Mouse (Mus musculus) lung, postnatal 10 days (tissue): ENCODE results near the gene Zbtb7a.

Experiments used
- DNase-seq: peaks from one replicate; pipeline ENCODE4 v3.0.0; 2021

Zbtb7a gene

DNA sequence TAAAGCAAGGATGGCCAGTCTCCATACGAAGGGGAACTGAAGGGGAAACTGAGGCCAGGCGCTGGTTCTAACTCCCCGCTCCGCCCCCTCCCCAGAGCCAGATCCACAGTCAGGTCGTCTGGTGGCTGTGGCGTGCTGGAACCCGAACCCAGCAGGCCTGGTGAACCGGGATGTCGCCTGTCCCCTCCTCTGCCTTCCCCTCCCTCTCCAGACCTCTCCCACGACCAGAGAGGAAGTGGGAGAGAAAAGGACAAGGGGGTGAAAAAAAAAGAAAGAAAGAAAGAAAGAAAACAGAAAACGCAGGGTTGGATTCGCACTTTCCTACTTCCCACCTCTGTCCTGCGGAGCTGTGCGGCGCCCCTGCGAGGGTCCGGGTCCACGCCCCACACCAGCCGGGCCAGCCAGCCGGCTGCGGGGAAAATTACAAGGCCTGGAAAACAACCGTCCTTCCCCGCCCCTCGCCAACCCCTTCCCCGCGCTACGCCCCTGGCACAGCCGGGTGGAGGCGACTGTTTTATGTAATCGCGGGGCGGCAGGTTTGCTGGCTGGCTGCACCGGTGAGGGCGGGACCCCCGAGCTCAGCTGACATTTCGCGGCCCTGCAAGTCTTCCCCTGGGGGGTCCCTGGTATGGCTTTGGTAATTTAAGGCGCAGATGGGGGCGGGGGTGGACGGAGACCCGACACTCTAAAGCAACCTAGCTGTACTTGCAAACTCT is at the start of gene Zbtb7a:
Gene Zbtb7a (plus strand): TSS at position 255 of the 716 bp plus-strand sequence.
- DNase-seq: peak; percentile 63

DNA sequence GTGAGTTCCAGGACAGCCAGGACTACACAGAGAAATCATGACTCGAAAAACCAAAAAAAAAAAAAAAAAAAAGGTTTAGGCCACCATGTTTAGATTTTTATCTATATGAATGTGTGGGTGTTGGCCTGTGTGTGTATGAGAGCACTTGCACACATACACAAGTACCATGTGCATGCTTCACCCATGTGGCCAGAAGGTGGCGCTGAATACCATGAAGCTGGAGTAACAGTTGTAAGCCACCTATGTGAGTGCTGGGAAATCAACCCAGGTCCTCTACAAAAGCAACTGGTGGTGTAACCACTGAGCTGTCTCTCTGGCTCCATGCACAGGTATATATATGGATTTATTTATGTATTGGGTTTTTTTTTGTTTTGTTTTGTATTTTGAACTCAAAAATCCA is 48.0 kb upstream of the Zbtb7a start:
- DNase-seq: peak; percentile 41

DNA sequence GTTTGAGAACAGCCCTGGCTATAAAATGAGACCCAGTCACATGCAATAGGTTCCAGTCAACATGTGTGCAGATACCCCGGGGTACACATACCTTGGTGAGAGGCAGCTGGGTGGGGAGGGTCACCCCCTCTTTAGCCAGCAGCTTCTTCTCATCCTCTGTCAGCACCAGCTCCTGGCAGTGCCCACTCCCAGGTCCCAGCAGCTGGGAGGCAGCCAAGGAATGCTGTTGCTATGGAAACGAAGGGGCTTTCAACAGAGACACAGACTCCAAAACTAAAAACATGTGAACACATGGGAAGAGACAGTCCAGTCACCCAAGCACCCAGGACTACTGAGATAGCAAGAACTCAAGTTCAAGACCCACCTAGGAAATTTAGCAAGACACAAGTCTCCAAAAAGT is 45.8 kb upstream of the Zbtb7a start:
- no peak for DNase-seq

DNA sequence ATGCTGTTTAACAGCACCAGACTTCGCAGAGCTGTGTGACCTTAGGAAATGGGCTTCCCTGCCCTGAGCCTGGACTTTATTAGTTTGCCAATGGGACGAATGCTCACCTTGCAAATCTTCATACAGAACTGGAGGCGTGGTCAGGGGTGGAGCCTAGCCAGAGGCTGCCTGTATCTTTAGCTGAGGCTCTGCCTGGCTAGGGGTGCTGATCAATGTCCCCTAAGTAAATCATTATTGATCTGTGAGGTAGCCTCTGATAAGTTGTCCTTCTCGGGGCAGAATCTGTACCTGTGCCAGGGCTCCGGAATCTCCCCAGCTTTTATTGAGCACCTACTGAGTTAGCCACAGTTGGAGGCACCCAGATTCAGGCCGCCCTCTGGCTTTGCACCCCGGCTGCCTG is 44.4 kb upstream of the Zbtb7a start:
- DNase-seq: no peak

DNA sequence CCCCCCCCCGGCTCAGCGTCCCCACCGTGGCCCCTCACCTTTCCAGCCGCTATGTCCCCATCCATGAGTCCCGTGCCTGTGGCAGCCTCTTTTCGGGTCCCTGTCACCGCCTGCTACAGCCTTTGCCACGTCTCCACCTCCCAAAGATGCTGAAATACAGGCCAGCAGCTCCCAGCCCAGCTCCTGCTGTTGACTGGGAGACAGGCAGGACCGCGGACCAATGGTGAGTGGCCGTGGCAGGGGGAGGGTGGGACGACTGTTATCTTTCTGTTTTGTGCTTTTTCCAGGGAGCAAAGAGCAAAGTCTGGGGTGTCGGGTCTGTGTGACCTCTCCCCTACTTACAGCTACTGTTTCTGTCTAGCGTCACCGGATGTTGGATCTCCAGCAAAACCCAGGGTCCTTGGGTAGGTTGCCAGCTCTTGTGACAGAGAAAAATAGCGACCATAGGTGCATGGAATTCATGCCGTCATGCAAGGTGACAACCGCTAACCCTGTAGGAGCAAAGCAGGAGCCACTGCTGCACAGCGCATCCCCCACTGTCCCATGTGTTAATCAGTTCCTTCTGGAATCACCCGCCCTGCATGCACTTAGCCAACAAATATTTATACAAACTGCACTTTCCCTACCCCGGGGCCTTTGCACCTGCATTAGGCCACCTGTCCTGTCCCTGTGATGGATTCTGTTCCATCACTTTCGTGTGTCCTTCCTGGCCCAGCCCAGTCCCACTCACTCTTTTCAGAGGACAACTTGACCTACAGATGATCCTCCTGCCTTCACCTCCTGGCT is 42.4 kb upstream of the Zbtb7a start:
- DNase-seq: peak; percentile 66

DNA sequence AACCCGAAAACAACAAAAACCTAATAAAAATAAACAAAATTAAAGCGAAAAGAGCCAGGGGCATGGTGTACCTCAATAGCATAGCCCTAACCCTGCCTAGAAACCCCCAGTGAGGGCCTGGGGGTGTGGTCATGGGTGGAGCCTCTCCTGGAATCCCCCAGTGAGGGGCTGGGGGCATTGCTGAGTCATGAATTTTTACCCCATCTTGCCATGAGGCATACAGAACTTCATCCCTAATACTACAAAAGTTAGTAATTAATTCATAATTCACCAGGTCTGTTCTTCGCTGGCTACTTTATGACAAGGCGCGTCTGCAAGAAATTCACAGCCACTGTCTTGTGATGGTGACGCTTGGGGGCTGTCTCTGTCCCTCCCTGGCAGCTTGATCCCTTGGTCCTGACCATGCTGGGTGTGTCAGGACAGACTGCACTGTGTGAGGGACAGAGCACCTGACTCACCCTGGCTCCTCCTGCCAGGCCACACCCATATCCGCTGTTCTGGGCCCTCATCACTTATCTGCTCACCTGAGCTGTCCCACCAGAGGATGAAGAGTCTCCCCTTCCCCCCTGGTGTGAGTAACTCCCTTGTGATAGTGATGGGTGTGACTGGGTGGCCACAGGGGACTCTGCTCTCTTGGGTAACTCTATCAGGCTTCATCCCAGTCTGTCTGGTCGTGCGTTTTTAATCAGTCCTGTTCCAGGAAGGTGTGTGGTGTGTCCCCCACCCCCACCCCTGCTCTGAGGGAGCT is 39.9 kb upstream of the Zbtb7a start:
- DNase-seq: no peak

DNA sequence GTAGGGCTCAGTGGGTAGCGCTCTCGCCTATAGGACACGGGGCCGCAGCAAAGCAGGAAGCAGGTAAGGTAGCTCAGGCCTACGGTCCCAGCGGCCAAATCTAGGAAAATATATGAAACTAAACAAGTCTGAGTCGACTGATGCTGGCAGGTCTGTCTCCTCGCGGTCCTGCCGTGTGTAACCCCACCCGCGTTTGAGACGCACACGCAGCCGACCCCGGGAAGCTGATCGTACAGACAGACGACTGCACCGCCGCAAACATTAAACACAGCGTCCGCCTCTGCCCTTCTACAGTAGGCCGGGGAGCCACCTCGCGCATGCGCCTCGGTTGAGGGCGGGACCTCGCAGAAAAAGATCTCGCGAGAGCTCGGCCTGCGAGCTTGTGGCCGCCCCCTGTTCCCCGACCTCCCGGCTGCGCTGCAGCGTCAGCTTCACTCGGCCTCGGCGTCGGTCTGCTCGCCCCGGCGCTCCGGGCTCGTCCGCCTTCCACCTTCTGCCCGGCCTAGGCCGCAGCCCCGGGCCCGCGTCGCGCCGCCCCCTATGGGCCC is 29.4 kb upstream of the Zbtb7a start, which contains the start of gene Map2k2:
Gene Map2k2 (plus strand): TSS at position 351 of the 548 bp plus-strand sequence.
- peak; percentile 99 for DNase-seq

DNA sequence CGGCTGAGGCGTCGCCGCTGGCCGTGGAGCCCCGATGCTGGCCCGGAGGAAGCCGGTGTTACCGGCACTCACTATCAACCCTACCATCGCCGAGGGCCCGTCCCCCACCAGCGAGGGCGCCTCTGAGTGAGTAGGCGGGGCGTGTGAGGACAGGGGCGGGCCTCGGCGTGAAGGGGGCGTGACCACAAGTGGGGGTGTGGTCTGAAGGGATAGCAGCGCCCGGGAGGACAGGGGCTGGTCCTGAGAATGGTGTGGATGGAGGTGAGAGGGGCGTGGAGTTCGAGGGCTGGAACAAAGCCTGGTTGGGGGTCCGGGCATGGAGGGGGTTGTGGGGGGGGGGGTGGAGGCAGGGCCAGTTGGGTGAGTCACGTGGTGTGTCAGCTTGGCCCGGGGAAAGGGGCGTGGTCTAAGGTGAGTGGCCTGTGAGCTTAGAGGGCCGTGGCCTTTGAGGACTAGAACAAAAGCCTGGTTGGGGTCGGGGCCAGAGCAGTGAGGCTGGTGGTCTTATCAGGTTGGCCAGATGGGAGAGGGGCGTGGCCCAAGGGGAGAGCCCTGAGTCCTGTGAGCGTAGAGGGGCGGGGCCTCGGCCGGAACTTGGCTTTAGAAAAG is 28.8 kb upstream of the Zbtb7a start:
- DNase-seq: peak; percentile 92

DNA sequence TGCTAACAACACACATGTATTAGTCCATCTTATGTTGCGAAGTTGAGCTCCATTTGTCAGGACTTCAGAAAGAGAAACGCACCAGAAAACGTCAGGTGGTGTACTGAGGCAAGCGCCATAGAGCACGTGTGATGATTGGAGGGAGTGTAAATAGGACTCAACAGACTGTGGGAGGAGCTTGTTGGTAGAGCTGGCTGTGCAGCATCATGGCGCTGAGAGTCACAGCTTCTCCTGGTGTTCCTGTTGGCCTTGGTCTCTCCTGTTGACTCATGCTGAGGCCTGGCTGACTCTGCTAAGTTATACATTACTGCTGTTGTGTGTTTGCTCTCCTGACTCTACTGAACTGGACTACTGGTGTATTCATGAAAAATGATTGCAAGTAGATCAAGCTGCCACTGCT is 22.1 kb upstream of the Zbtb7a start:
- DNase-seq: no peak

DNA sequence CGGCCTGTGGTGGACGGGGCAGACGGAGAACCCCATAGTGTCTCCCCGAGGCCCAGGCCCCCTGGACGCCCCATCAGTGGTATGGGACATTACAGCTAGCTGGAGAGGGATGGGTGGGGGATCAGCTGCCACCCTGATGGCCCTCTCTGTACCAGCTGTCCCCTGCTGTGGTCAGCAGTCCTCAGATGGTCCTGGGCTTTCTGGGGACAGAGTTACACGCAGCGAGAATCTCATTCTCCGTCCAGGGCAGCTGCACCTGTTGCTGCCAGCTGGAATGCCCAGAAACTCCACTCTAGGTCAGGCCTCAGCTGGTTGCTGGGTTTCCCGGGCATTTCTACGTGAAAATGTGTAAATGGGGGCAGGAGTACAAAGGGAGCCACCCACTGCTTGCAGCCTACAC is 15.4 kb upstream of the Zbtb7a start:
- no peak for DNase-seq

DNA sequence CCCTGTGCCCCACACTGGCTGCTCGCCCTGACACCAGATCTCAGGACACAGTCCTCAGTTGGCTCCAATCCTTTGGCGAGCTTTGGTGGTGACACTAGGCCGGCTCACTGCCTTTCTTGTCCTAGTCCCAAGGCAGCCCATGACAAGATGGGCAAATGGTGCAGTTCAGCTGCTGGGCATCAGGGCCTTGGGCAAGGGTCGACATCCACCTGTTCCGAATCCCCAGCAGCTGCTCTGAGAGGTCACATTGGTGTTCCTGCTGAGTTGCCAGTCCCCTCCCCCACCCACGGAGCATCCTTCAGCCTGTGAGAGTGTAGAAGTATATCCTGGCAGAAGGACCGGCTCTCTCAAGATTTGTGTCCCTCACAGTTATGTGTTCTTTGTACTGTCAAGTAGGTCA is 14.4 kb upstream of the Zbtb7a start:
- DNase-seq: no peak

DNA sequence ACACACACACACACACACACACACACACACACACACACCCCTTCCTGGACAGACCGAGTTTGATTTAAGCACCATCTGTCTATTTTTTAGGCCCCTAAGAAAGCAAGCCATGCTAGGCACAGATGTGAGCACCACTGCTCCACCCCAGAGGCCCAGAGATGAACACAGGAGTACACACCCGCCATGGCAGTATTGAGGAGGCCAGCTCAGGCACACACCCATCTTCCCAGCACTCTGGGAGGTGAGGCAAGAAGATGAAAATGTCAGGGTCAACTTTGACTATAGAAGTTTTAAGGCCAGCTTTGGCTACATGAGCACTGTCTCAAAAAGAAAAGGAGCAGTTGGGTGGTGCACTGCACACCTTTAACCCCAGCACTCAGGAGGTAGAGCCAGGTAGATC is 12.1 kb upstream of the Zbtb7a start:
- no peak for DNase-seq

DNA sequence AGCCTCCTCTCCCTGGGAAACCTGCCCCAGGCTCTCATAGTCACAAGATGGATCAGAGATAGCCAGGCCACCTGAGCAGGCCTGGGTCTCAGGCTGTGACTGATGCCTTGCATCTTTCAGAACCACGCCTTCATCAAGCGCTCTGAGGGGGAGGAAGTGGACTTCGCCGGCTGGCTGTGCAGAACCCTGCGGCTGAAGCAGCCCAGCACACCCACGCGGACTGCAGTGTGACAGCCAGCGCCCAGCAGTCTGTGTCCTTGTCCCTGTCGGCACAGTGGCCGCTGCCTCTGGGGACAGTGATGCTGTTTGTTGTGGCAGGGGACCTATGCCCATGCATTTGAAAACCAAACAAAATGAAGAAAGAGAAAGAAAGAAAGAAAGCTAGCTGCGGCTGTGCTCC is 11.5 kb upstream of the Zbtb7a start:
- no peak for DNase-seq

DNA sequence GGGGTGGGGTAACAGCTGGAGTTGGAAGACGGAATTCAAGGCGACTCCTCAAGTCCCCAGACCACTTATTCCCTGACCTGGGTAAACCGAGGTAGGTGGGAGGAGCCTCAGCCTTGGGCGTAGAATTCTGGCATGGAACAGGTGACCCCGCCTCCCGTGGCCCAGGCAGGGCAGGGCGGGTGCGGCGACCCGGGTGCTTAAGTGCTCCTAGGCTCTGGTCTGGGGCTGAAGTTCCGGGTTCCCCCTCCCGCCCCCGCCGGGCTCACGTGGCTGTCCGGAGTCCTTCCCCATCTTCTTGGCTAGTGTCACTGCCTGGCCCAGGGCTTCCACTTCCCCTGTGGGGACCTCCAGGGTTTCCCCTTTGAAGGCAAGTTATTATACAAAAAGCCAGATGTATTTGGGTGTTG is 836 bp upstream of the Zbtb7a start:
- DNase-seq: peak; percentile 81

DNA sequence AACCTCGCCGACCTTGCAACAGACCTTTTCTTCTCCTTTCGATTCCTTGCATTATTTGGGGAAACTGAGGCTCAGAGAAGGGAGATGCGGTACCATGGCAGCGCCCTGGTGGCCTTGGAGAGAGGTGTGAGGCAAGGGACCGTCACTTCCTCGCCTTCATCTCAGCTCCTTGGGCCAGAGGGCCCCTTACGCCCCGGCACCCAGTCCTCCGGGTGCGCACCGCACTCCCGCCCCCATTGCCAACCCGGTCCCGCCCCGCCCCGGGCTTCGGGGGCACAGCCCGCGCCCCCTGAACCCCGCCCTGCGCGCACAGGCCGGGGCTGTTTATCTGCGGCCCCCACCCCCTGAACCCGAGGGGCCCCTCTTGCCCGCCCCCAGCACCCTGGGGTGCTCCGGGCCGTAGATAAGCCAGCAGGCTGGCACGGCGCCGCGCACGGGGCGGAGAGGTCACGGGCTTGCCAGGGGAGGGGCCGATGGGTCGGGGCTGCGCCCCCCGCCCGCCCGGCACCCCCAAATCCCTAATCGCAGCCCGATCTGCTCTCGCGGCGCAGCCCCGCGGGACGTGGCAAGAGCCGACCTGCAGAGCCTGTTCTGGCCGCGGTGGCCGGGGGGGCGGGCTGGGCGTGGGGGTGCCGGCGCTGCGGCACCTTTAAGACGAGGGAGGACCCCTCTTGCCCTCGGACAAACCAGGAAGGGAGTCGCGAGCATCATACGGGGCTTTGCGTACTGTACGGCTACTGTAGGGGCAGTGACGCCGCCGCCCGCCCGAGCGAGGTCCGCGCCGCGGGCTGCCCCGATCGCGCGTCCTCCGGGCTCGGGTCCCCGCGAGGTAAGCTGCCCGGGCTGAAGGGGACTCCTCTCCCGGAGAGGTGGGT is 1.0 kb downstream of the Zbtb7a start:
- DNase-seq: peak; percentile 88

DNA sequence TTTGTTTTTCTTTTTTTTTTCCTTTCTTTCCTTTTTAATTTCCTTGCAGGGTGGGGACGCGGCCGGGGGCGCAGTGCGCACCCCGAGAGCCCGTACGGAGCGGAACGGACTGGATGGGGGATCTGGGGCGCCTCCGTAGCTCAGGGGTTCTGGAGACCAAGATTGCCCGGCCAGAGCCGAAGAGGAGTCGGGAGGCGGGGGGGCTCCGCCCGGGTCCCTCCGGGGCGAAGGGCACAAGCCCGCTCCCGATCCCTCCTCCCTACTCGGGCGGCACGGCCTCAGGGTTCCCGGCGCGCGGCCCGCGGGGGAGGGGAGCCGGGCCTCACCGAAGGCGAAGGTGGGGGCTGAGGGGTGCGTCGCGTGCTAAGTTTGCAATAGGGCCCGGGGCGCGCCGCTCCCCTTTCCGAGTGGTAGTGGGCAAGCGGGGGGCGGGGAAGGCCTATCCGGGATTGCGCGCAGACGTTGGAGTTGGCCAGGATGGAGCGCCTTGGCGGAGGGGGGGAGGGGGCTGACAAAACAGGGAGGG is 1.7 kb downstream of the Zbtb7a start:
- peak; percentile 88 for DNase-seq

DNA sequence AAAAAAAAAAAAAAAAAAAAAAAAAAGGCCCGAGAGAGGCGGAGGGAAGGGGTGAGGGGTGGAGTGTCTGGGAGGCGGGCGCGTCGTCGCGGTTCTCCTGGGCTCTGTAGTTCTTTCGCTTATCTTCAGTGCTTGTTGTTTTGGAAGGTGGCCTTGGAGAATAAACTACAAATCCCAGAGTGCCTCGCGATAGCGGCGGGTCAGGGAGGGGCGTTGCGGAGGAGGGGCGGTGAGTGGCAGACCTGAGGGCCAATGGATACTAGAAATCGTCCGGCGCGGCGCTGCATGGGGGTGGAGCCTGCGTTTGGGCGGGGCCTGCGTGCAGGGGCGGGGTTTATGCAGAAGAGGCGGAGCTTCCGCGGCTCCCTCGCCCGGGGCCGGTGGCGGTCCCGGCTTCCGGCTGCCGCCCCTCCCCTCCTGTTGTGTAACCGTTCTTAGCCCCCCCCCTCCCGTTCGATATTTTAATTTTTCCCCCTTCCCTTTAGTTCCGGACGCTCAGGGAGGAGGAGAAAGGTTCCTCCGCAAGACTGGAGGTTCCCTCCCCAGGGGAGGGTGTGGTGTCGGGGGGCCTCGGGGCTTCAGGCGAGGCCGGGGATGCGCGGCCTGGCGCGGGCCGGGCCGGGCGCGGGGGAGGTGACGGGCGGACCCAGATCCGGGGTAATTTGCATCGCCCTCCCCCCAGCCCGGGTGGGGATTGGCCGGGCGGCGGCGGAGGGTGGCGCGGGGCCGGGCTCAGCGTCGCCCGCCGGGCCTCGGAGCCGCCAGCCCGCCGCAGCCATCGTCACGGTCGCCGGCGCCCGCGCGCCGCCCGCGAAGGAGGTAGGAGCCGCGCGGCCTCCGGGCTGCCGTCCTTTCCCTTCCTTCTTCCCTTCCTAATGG is 2.5 kb downstream of the Zbtb7a start:
- DNase-seq: peak; percentile 99

DNA sequence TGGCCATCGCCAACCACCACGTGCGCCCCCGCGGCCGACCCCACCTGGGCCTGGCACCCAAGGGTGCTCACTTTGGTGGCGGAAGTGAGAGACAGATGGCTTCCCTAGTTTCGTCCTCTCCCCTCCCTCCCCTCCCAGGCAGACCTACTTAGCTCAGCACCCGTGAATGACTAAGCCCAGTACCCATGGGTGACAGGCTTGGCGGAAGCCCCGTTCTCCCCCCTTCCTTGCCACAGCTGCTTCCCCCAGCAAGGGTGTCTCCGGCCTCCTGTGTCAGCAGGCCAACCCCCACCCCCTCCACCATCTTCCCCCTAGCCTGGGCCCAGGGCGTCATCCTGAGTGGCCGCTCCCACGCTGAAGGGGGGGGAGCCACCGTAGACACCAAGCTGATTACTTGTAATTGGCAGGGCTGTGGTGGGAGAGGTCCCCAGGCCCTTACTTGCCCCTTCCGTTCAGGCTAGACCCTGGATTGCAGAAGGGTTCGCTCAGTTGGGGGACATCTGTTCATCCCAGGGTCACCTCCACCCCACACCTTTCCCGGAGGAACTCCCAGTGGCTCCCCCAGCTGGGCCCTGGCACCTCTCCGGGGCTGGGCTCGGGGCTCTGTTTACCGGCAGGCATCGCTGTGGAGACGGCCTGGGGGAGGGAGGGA is 3.2 kb downstream of the Zbtb7a start:
- peak; percentile 75 for DNase-seq

DNA sequence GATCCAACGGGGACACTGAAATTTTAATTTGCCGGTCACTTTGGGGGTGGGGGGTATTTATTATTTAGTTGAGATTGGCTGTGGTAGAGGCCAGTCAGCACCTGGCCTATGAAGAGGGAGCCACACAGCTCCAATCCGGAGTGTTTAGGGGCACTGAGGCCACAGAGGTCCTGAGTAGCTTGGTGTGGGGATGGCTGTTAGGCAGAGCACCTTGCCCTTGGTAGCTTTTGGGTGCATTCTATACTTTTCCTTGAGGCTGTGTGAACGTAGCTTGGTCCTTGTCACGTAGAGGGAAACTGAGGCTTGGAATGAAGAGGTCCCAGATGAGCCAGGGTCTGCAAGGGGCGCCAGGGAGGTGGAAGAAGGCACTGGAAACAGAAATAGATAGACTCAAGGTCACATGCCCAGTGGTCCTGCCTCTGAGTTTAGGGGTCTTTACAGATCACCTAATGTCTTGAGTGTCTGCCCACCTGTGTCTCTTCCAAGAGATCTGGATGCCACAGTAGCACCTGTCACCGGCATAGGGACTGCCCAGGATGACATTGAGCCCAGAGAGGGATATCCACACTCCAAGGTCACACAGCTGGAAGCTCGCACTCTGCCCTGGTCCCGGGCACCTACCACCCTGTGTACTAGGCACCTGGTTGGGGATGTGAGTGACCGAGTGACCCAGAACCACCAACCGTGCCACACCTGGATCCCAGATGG is 4.0 kb downstream of the Zbtb7a start:
- DNase-seq: no peak

DNA sequence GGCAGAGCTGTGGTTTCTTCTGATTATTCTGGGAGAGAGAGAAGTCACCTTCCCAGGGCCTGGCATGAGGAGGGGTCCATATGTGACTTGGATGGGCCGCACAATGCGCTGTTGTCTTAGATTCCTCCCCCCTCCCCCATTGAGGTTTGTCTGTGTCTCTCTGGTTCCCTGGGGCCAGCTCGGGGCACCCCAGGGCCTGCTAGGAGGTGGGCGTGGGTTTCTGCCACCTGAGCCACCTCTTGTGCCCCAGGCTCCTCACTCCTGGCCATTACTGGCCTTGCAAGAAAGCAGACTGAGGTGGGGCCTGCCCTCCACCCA is 4.5 kb downstream of the Zbtb7a start:
- no peak for DNase-seq
